Mouse (Mus musculus): ENCODE results near the gene Lsamp. TPM values are rescaled to one million over a fixed set of nuclear protein-coding genes. Genes with fewer than 3 reads are reported as not detected.
"Not testable (repeated sequence)": the region's sequence is repeated elsewhere in the genome, so short reads cannot be mapped to it uniquely, and the experiment has no call there.

Gene Lsamp
- polyA plus RNA-seq, 1 experiment from 2014 or later: 0.75 TPM

DNA sequence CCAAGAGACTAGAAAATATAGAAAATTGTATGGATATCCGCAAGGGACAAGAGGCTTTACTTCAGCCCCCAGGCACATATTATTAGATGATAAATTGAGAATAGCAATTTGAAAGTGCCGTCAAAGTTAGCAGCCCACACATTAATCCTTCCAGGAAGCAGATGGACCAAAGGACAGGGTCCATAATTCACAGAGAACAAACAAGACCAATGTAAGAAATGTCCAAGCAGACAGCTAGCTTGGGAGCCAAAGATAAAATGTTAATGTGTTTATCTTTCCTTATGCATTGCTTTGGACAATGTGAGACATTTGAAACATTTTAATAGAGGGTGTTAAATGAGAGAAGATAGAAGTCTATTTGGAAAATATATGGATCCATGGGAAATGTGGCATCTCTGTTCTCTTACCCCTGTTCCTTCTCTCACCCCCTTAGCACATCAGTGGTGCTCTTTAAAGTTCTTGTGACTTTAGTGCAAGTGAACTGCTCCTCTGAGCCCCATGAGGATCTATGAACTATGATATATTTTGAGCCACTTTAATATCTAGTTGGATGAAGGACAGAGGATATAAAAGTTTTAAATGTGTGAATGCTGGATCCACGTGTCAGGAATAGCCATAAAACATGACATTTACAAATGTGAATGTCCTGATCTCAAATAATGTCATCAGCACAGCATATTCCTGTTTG, 1952.9 kb downstream of the Lsamp start:
- Histone ChIP-seq H3K4me2 (no peak overlapping the region), H3K9ac (no peak overlapping the region), H3K36me3 (no peaks in the 10 kb centered on the region), H3K4me1 (no peaks in the 10 kb centered on the region), H3K27me3 (no peaks in the 10 kb centered on the region), H3K4me3 (no peak overlapping the region), H3K9me3 (no peaks in the 10 kb centered on the region), H3K27ac (no peak overlapping the region)
- 46% methylated on average over 3 of the region's 3 CpGs for WGBS
- no peak for ATAC-seq (ENCODE audit: borderline replicate concordance, extremely low read depth, low FRiP score, low TSS enrichment)

DNA sequence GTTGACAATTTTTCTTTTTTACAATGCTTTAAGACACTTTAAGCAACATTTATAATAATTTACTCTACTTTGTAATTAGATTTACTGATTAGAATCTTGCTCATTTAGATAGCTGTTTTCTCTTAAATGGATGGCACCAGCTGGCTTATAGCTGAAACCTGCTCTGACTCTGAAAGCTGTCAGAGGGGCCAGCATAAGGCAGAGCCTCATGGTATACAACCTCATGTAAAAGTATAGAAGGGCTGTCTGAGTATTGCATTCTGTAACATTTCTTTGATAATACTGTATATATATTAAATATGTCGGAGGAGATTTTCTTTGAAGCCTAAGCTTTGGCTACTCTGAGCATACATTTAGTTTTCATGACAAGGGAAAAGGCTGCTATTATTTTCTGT, 1953.4 kb downstream of the Lsamp start:
- ATAC-seq (ENCODE audit: borderline replicate concordance, extremely low read depth, low FRiP score, low TSS enrichment): no peak
- H3K9ac ChIP-seq: no peak overlapping the region

DNA sequence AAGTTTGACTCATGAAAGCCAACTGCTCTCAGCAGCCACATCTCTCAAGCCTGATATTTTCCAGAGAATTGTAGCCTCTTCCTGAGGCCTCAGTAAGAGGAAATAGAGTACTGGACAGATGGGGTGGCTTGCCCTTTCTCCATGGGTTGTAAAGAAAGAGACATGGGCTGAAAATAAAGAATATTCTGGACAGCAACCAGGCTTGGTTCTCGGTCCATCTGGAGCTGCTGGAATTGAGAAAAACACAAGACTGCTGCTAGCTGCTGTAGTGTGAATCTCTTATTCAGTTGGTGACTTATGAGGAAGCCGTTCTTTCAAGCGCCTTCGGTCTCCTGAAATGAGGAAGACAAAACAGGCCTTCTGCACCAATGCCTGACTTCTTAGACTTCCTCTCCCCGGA, 1954.1 kb downstream of the Lsamp start:
- H3K4me3 ChIP-seq: no peak overlapping the region
- no peak overlapping the region for H3K4me2 ChIP-seq
- H3K9ac ChIP-seq: no peak overlapping the region
- no peaks in the 10 kb centered on the region for H3K36me3 ChIP-seq
- H3K4me1 ChIP-seq: no peaks in the 10 kb centered on the region
- H3K27ac ChIP-seq: no peak overlapping the region
- no peaks in the 10 kb centered on the region for H3K27me3 ChIP-seq
- WGBS: 83% methylated on average over 5 of the region's 5 CpGs
- no peak for ATAC-seq (ENCODE audit: borderline replicate concordance, extremely low read depth, low FRiP score, low TSS enrichment)
- H3K9me3 ChIP-seq: no peaks in the 10 kb centered on the region

More for the DNA sequence above, 1953.4 kb downstream of the Lsamp start:
- H3K4me3 ChIP-seq: no peak overlapping the region
- no peaks in the 10 kb centered on the region for H3K4me1 ChIP-seq
- H3K36me3 ChIP-seq: no peaks in the 10 kb centered on the region
- H3K9me3 ChIP-seq: no peaks in the 10 kb centered on the region
- no peaks in the 10 kb centered on the region for H3K27me3 ChIP-seq
- H3K27ac ChIP-seq: no peak overlapping the region
- 55% methylated on average over 1 of the region's 1 CpGs for WGBS
- no peak overlapping the region for H3K4me2 ChIP-seq

DNA sequence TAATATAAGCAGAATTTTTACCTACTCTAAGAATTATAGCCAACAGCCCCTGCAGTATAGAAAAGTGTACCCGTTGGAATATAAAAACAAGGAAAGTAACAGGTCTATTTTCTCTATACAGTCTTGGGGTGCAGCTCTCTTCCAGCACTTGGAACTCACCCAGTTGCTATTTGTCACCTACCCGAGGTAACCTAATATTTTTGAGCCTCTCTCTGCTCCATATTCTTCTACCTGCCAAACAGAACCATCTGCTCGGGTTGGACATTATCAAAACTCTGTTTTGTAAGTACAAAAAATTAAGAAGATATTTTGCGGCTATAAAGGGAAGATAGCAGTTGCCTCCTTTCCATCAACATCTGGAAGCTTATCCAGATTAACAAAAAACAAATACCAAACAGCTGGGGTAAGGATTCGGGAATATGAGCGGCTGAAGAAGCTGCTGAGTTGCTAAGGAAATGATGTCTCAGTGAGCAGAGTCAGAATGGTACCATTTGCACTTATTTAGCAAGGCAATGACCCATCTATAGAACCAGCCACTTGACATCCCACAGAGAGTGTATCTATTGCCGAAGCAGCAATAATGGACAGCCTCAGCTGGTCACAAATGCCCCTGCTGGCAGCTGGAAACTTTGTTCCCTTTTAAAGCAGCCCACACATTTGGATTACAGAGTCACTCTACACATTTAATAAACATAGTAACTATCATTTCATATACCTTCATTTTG, 1957.6 kb downstream of the Lsamp start:
- H3K9ac ChIP-seq: no peak overlapping the region
- H3K27ac ChIP-seq: no peak overlapping the region
- no peaks in the 10 kb centered on the region for H3K36me3 ChIP-seq
- no peaks in the 10 kb centered on the region for H3K4me1 ChIP-seq
- ATAC-seq (ENCODE audit: borderline replicate concordance, extremely low read depth, low FRiP score, low TSS enrichment): no peak
- WGBS: 76% methylated on average over 7 of the region's 7 CpGs
- H3K4me3 ChIP-seq: no peak overlapping the region
- H3K4me2 ChIP-seq: no peak overlapping the region
- H3K9me3 ChIP-seq: no peaks in the 10 kb centered on the region
- no peaks in the 10 kb centered on the region for H3K27me3 ChIP-seq

DNA sequence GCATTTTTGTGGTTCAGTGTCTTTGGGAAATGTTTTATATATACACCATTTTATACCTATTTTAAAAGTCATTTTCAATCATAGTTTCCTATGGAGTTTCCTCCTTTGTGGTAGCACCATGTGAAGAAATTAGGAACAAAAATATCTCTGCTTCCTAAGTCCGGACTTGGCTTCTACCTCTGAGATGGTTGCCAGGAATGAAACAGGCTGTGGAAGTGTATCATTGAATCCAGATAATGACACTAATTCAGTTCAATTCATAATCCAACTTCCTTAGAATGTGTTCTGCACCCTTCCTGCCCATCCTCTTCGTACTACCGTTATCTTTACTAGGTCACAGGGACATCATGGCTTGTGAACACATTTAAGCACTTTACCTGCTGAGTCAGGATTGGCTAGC, 1973.7 kb downstream of the Lsamp start:
- no peaks in the 10 kb centered on the region for H3K4me1 ChIP-seq
- no peak overlapping the region for H3K9ac ChIP-seq
- ATAC-seq (ENCODE audit: borderline replicate concordance, extremely low read depth, low FRiP score, low TSS enrichment): no peak
- H3K27me3 ChIP-seq: no peaks in the 10 kb centered on the region
- no peak overlapping the region for H3K4me3 ChIP-seq
- no peak overlapping the region for H3K4me2 ChIP-seq
- H3K9me3 ChIP-seq: no peaks in the 10 kb centered on the region
- no peak overlapping the region for H3K27ac ChIP-seq
- WGBS: 86% methylated on average over 3 of the region's 3 CpGs
- no peaks in the 10 kb centered on the region for H3K36me3 ChIP-seq

DNA sequence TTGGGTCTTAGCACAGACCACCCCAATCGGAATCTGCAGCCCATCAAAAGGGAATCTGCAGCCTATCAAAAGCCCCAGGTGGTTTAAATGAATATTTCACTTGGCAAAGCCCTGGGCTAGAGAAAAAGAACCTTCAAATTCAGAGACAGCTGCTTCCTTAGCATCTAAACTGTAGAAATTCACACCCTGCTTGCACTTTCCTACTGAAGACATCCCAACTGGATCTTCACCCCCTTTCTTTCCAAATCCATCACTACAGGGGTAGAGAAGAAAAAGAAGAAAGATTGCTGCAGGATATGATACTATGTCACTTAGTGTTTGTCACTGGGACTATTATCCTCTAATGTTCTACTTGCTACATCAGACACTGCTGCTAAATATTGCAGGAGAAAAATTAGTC, 1981.5 kb downstream of the Lsamp start:
- H3K4me2 ChIP-seq: no peak overlapping the region
- H3K4me3 ChIP-seq: no peak overlapping the region
- no peaks in the 10 kb centered on the region for H3K36me3 ChIP-seq
- no peak for ATAC-seq (ENCODE audit: borderline replicate concordance, extremely low read depth, low FRiP score, low TSS enrichment)
- H3K9ac ChIP-seq: no peak overlapping the region
- 59% methylated on average over 1 of the region's 1 CpGs for WGBS
- no peaks in the 10 kb centered on the region for H3K4me1 ChIP-seq
- H3K27me3 ChIP-seq: no peaks in the 10 kb centered on the region
- H3K27ac ChIP-seq: no peak overlapping the region
- H3K9me3 ChIP-seq: no peaks in the 10 kb centered on the region

DNA sequence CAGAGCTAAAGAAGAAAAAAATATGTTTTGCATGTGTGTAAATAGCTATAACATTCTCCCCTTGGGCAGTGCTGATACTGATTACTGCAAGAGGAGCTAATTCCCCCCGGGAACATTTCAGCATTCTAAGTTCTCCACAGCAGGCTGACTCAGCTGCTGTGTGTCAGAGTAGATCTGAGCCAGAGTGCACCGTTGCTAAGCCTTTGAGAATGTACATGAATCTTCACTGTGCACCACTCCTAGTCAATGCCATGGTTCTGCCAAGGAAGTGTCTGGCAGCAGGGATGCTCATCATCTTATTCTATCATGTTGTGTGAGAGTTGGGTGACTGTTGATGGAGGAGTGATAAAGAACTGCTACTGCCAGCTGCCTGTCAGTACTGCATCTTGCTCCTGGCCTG, 1985.1 kb downstream of the Lsamp start:
- no peak for ATAC-seq (ENCODE audit: borderline replicate concordance, extremely low read depth, low FRiP score, low TSS enrichment)
- WGBS: 59% methylated on average over 2 of the region's 2 CpGs
- Histone ChIP-seq H3K9me3 (no peaks in the 10 kb centered on the region), H3K9ac (no peak overlapping the region), H3K4me2 (no peak overlapping the region), H3K4me3 (no peak overlapping the region), H3K4me1 (no peaks in the 10 kb centered on the region), H3K36me3 (no peaks in the 10 kb centered on the region), H3K27ac (no peak overlapping the region), H3K27me3 (no peaks in the 10 kb centered on the region)

DNA sequence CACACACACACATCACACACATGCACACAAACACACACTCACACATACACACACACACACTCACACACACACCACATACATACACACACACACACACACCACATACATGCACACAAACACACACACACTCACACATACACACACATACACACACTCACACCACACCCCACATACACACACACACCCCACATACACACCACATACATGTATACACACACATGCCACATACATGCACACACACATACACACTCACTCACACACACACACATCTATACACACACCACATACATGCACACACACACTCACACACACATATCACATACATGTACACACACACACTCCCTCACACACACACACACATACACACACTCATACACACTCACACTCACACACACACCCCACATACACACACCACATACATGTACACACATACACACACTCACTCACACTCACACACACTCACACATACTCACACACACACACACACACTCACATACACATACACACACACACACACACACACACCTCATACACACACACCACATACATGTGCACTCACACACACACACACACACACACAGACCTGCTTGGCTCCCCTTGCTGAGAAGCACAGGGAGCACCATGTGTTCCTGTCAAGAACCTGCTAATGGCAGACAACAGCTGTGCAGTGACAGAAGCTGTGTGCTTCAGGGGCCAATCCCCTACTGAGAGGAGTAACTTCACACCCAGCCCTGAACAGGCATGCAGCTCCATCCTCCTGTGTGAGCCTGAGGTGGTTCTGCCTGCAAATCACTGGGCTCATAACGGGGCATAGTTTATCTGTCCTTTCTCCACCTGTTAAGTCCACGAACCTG, 1990.9 kb downstream of the Lsamp start:
- Histone ChIP-seq H3K27ac (no peak overlapping the region), H3K27me3 (no peaks in the 10 kb centered on the region), H3K36me3 (no peaks in the 10 kb centered on the region), H3K4me3 (no peak overlapping the region), H3K9me3 (no peaks in the 10 kb centered on the region), H3K4me2 (no peak overlapping the region), H3K9ac (no peak overlapping the region), H3K4me1 (no peaks in the 10 kb centered on the region)
- 54% methylated on average over 2 of the region's 2 CpGs for WGBS
- ATAC-seq (ENCODE audit: borderline replicate concordance, extremely low read depth, low FRiP score, low TSS enrichment): 0 out of 2 replicates have a peak, but pooled peaks have one; percentile 19

DNA sequence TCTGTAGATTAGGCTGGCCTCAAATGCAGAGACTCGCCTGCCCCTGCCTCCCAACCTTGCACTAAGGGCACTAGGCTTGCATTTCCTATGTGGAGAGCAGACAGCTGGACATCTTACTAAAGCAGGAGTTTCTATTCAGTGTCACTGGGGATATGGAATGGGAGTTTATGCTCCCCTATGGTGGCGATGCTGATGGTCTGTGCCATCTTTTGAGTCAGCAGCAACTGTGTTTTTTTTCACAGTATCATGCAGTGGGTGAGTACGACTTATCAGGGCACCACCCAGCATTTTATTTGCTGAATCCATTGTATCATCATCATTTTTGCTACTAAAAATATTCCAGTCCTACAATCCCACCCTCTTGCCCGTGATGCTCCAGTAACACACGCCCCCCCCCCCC, 1992.7 kb downstream of the Lsamp start:
- H3K9me3 ChIP-seq: no peaks in the 10 kb centered on the region
- WGBS: 62% methylated on average over 5 of the region's 5 CpGs
- no peak overlapping the region for H3K27ac ChIP-seq
- no peak for ATAC-seq (ENCODE audit: borderline replicate concordance, extremely low read depth, low FRiP score, low TSS enrichment)
- H3K4me2 ChIP-seq: no peak overlapping the region
- H3K9ac ChIP-seq: no peak overlapping the region
- no peaks in the 10 kb centered on the region for H3K27me3 ChIP-seq
- H3K36me3 ChIP-seq: no peaks in the 10 kb centered on the region
- no peak overlapping the region for H3K4me3 ChIP-seq
- H3K4me1 ChIP-seq: no peaks in the 10 kb centered on the region

DNA sequence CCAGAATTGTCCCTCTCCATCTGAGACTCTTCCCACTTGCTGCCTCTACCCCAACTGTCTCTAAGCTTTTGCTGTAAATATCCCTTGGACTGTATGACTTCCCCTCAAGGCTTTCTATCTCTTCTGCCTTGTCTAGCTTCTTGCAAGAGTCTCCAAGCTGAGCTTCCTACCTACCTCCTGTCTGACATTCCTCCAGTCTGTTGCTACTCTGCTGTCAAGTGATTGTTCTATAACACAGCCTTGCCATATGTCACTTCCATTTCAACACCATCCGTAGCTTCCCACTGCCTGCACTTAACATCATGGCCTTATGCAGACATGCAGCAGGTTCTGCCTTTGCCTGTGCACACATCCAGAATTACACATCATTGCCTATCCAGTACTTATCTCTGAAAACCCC, 2012.8 kb downstream of the Lsamp start:
- no peaks in the 10 kb centered on the region for H3K9me3 ChIP-seq
- no peaks in the 10 kb centered on the region for H3K27me3 ChIP-seq
- H3K27ac ChIP-seq: no peak overlapping the region
- no peak for ATAC-seq (ENCODE audit: borderline replicate concordance, extremely low read depth, low FRiP score, low TSS enrichment)
- H3K4me3 ChIP-seq: no peak overlapping the region
- 63% methylated on average over 1 of the region's 1 CpGs for WGBS
- H3K36me3 ChIP-seq: no peaks in the 10 kb centered on the region
- no peak overlapping the region for H3K4me2 ChIP-seq
- H3K9ac ChIP-seq: no peak overlapping the region
- H3K4me1 ChIP-seq: no peaks in the 10 kb centered on the region

DNA sequence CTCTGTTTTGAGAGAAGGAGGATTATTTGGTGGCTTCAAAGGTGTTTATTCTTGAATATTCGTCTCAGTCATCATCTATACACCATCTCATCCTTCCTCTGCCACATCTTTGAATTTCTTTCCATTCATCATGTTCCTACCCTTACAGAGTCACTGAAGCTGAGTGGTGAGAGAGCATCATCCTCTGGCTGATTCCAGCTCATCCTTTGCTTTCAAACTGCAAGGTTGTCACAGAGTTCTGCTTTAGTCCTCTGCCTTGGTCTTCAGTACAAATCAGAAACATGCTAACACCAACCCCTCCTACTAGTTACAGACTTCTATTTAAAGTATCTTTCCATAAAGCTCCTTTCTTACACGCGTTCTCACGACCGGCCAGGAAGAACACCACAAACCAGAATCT, 2018.8 kb downstream of the Lsamp start:
- Histone ChIP-seq H3K27me3 (no peaks in the 10 kb centered on the region), H3K36me3 (no peaks in the 10 kb centered on the region), H3K4me3 (no peak overlapping the region), H3K4me1 (no peaks in the 10 kb centered on the region), H3K4me2 (no peak overlapping the region), H3K9me3 (no peaks in the 10 kb centered on the region), H3K27ac (no peak overlapping the region), H3K9ac (no peak overlapping the region)
- 86% methylated on average over 5 of the region's 5 CpGs for WGBS
- no peak for ATAC-seq (ENCODE audit: borderline replicate concordance, extremely low read depth, low FRiP score, low TSS enrichment)

DNA sequence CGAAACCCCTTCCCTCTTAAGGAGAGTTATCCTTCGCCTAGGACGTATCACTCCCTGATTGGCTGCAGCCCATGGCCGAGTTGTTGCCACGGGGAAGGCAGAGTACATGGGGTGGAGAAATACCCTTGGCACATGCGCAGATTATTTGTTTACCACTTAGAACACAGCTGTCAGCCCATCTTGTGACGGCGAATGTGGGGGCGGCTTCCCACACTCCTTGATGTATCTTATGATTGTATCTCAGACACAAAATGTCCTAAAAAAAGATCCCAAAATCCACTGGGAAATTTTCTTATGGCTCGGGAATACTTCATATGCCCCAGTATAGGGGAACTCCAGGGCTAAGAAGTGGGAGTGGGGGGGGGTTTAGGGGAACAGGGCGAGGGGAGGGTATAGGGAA, 2019.3 kb downstream of the Lsamp start:
- not testable (repeated sequence) for H3K36me3 ChIP-seq; ATAC-seq (ENCODE audit: borderline replicate concordance, extremely low read depth, low FRiP score, low TSS enrichment)

More for the DNA sequence above, 2019.3 kb downstream of the Lsamp start:
- H3K9ac ChIP-seq, H3K9me3 ChIP-seq, H3K27me3 ChIP-seq, H3K4me2 ChIP-seq, H3K27ac ChIP-seq, H3K4me1 ChIP-seq, H3K4me3 ChIP-seq: not testable (repeated sequence)
- 88% methylated on average over 11 of the region's 11 CpGs for WGBS
